Mouse (Mus musculus) liver, embryonic 16.5 days (tissue): ENCODE measurements around the gene Zfhx2. TPM values are rescaled to one million over a fixed set of nuclear protein-coding genes. Genes with fewer than 3 reads are reported as not detected.
A peak's percentile ranks its signal among the peaks of the same experiment; 100 is the strongest.

Source experiments
- ATAC-seq: fragments of 200-750 bp; cut with Nextera tagmentation; 2 replicates; pipeline ENCODE4 v1.8.0; 2017; ENCODE audit warnings: low read depth, mild to moderate bottlenecking, moderate number of reproducible peaks, moderate library complexity
- H3K27ac ChIP-seq: fragments of 300-500 bp; sonication (generic); 2 replicates; pipeline ENCODE4 v1.5.1; 2014; ENCODE audit warnings: mild to moderate bottlenecking, low read length
- H3K27me3 ChIP-seq: fragments of 300-500 bp; sonication (generic); 2 replicates; pipeline ENCODE4 v1.6.1; 2014; ENCODE audit warnings: low read depth, low read length, mixed read lengths; ENCODE audit not compliant: control insufficient read depth, insufficient read depth
- H3K36me3 ChIP-seq: fragments of 300-500 bp; sonication (generic); 2 replicates; pipeline ENCODE4 v1.6.1; 2014; ENCODE audit warnings: mild to moderate bottlenecking; ENCODE audit not compliant: control insufficient read depth, insufficient read depth
- H3K4me1 ChIP-seq: fragments of 300-500 bp; sonication (generic); 2 replicates; pipeline ENCODE4 v1.6.1; 2014; ENCODE audit warnings: low read depth, low read length, mixed read lengths; ENCODE audit not compliant: control insufficient read depth
- H3K4me2 ChIP-seq: fragments of 300-500 bp; sonication (generic); 2 replicates; pipeline ENCODE4 v1.6.1; 2014; ENCODE audit warnings: low read depth, low read length, mixed read lengths
- H3K4me3 ChIP-seq: fragments of 300-500 bp; sonication (generic); 2 replicates; pipeline ENCODE4 v1.5.1; 2014; ENCODE audit warnings: low read depth, mild to moderate bottlenecking, low read length
- H3K9ac ChIP-seq: fragments of 300-500 bp; sonication (generic); 2 replicates; pipeline ENCODE4 v1.6.1; 2014; ENCODE audit warnings: low read depth, low read length
- H3K9me3 ChIP-seq: fragments of 300-500 bp; sonication (generic); replicated peaks from 2 replicates; pipeline ENCODE4 v1.6.1; 2016; ENCODE audit warnings: low read length; ENCODE audit not compliant: control insufficient read depth
- WGBS: fragments of 180-500 bp; shearing (Covaris S2); extraction: QIAGEN DNeasy Blood & Tissue Kit; methylation state at CpG from one replicate; pipeline ENCODE4 v1.1.7; 2014; ENCODE audit not compliant: insufficient replicate concordance; 5-methylcytosine and 5-hydroxymethylcytosine counted together
- polyA plus RNA-seq: library from polyadenylated mRNA; unstranded; fragments of >200 nt; fragmentation: Nextera tagmentation; extraction: Ambion mirVana; gene quantifications from 2 replicates; pipeline ENCODE4 v1.2.1, GENCODE M21; 2015

Zfhx2 gene
- polyA plus RNA-seq, 1 experiment from 2014 or later, result 1.1 TPM

DNA sequence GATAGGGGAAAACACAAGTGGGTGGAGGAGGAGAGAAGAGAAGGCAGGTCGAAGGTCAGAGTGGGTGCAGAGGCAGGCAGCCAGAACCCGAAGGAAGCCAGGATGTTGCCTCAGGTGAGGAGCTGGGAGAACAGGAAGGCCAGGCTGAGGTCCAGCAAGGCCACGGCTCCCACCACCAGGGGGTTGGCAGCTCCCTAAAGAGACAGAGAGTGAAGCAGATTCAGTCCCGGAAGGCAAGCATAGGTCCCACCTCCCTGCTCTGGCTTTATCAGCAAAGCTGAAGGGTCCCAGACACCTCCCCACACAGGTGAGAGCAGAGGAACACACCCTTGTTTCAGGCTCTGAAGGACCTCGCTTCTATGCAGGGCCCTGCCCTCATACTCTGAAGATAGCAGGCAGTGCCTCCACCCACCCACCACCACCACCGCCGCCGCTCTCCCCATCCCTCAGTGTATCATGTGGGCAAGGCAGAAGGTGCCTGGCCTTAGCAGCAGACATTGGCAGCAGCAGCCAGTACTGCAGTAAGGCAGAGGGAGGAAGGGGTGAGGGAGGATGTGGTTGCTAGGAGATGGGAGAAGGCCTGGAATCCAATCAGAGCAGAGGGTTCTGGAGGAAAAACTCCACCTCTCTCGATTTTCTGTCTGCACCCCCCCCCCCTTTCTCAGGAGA is 16.2 kb upstream of the Zfhx2 start:
- peaks cover 15% of the 10 kb centered on the region for H3K4me1 ChIP-seq
- no peak overlapping the region for H3K4me2 ChIP-seq
- ATAC-seq, result no peak
- H3K36me3 ChIP-seq, result no peaks in the 10 kb centered on the region
- no peak overlapping the region for H3K27ac ChIP-seq
- H3K4me3 ChIP-seq, result no peak overlapping the region
- H3K9ac ChIP-seq, result no peak overlapping the region
- no peaks in the 10 kb centered on the region for H3K9me3 ChIP-seq
- WGBS, result 19% methylated on average over 9 of the region's 9 CpGs
- peaks cover 29% of the 10 kb centered on the region for H3K27me3 ChIP-seq

DNA sequence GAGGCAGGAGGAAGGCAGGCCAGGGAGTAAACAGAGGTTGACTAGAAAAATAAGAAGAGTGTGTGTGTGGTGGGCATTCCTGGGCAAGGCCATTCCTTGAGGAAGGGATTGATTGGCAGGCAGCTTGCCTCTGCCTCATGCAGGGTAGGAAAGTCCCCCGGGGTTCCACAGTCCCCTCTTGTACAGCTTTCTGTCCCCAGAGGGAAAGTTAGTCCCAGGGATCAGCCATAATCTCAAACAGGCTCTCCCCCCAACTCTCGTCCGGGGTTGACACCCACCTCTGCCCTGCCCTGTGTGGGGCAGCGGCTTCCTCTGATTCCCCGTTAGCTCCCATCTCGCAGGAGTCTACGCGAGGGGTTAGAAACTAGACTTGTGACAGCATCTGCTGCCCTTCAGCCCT is 14.9 kb upstream of the Zfhx2 start:
- WGBS, result 64% methylated on average over 8 of the region's 8 CpGs
- Histone ChIP-seq H3K27ac (no peak overlapping the region), H3K4me3 (no peak overlapping the region), H3K4me1 (peaks cover 15% of the 10 kb centered on the region), H3K36me3 (peaks cover 6% of the 10 kb centered on the region), H3K4me2 (peak overlapping the region; percentile 97; the same call in 1 of the 2 replicates), H3K27me3 (peaks cover 22% of the 10 kb centered on the region), H3K9ac (no peak overlapping the region; the same call in 1 of the 2 replicates), H3K9me3 (no peaks in the 10 kb centered on the region)
- no peak for ATAC-seq

DNA sequence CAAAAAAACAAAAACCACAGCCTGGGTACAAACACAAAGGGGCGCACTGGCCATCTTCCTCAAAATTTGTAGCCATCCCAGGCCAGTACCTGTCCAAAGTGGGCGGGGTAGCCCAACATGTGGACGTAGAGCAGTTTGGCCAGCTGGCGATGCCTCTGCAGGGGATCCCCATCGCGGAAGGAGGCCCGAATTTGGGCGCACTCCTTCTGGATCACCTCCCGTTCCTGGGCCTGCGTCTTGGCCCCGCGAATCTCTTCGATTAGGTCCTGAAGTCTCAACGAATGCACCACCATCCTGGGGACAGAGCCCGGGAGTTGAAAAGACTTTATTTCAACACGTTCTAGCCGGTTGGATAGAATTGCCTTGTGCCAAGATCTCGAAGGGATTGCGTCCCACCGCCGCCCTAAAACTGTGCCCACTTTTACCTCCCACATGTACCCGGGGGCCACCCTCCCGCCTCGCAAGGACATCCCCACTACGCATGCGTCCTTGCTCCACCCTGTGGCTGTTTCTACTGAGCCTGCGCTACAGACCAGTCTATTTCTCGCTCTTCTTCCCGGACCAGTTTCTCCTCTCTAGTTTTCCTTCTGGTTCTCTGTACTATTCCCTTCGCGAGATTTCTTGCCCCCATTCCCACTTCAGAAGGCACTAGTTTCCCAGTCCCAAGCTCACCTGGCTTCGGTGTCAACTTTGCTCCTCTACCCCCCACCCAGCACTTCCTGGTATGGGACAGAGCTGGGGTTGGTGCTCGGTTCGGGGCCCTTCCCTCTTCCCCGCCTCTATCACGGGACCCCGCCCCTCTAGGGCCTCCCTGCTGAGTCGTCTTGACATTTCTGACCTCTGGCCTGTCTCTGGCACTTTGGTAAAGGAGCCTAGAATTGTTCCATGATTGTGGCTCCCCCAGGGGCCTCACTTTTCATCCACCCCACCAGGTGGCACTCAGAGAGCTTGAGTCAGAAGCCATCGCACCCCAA is 14.0 kb upstream of the Zfhx2 start, which contains the start of gene Ap1g2:
Ap1g2 (minus strand) TSS at position 758 of the 974 bp plus-strand sequence.
- peak within 1 kb of the TSS; percentile 97 for H3K4me2 ChIP-seq

DNA sequence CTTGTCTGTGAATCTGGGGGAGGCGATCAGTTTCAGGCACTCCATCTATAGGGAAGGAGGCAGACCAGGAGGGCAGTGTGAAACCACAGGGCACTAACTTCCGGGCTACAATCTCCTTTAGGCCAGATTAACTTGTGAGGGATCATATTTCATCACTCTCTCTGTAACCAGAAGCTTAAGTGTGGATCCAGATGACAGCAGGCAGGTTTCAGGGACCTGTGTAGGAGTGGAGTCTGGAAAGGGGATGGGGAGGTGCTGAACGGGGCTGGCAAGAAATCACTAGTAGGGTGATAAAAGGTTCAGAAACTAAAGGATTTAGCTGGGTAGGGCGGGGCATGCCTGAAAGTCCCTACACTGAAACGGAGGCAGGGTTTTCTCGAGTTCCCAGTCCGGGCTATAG is 13.3 kb upstream of the Zfhx2 start:
- WGBS, result 11% methylated on average over 7 of the region's 7 CpGs
- Histone ChIP-seq H3K4me2 (peak overlapping the region; percentile 97), H3K4me3 (peak overlapping the region; percentile 76), H3K9me3 (no peaks in the 10 kb centered on the region), H3K27ac (no peak overlapping the region; the same call in 1 of the 2 replicates), H3K36me3 (peaks cover 6% of the 10 kb centered on the region), H3K4me1 (peaks cover 15% of the 10 kb centered on the region), H3K27me3 (peaks cover 15% of the 10 kb centered on the region), H3K9ac (peak overlapping the region; percentile 73)
- ATAC-seq, result no peak

More for the DNA sequence above, 14.0 kb upstream of the Zfhx2 start, which contains the start of gene Ap1g2:
- Histone ChIP-seq H3K4me3 (peak within 1 kb of the TSS; percentile 76), H3K36me3 (peaks cover 6% of the 10 kb centered on the region), H3K27ac (peak within 1 kb of the TSS; percentile 79), H3K9me3 (no peaks in the 10 kb centered on the region), H3K9ac (peak within 1 kb of the TSS; percentile 73), H3K4me1 (peaks cover 15% of the 10 kb centered on the region), H3K27me3 (peaks cover 16% of the 10 kb centered on the region)
- under 1% methylated on average over 39 of the region's 39 CpGs for WGBS
- ATAC-seq, result peak; percentile 93

DNA sequence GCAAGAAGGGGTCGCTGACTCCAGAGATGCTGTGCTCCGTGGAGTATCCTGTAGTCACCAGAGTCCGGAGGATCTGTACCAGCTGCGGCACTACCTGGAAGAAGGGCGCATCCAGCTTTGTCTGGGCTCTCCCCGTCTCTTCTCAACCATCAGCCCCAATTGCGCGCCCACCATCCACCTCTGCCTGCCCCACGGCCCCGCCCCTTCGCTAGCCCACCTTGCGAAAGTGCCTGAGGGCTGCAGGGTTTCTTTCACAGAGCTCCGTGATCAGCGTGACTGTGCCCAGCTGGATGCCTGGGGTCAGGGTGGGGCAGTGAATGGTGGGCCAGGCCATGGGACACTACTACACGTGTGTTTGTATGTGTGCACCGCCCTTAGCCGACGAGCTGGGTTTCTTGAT is 12.2 kb upstream of the Zfhx2 start:
- Histone ChIP-seq H3K9ac (no peak overlapping the region), H3K27me3 (peaks cover 5% of the 10 kb centered on the region), H3K4me2 (no peak overlapping the region), H3K4me1 (peaks cover 15% of the 10 kb centered on the region), H3K9me3 (no peaks in the 10 kb centered on the region), H3K27ac (no peak overlapping the region), H3K4me3 (no peak overlapping the region), H3K36me3 (peaks cover 6% of the 10 kb centered on the region)
- ATAC-seq, result no peak
- 86% methylated on average over 18 of the region's 18 CpGs for WGBS

DNA sequence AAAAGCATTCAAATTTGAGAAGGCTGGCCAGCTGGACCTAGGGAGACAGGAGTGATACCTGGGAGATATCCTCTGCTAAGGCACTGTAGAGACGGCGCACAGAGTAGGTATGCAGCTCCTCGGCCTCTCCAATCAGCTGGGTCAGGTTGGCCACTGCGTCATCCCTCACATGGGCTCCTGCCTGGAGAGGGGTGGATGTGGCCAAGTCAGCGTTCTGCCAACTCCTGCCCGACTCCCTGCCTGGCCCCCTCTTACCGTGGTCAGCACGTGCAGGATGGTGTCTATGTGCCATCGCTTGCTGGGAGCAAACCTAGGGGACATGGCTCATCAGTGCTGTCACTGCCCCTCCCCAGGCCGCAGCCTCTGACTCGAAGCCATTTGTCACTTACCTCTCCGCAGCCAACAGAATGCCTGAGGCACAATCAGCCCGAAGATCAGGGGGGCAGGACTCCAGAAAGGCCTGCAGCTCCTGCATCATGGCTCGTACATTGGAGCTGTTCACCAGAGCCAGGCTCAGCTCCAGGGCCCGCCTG is 10.2 kb upstream of the Zfhx2 start:
- ATAC-seq, result no peak
- peaks cover 9% of the 10 kb centered on the region for H3K36me3 ChIP-seq

DNA sequence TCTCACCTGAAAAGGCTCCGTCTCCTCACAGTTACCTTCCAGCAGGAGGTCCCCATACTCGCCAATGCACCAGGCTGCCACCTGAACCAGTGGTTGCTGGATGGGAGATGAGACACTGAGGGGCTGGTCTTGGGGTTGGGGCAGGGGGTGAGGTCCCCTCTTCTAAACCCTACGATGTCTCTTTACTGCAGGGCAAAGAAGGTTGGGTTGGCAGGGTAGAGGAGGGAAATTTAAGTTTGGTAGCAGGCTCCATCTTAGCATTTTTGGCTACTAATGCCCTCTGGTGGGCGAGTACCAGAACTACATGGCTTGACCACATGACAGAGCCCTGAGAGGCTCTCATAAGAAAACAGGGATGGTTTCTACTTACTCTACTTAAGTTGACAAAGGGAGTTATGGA is 9.5 kb upstream of the Zfhx2 start:
- no peak for ATAC-seq
- Histone ChIP-seq H3K9me3 (no peaks in the 10 kb centered on the region), H3K36me3 (peaks cover 9% of the 10 kb centered on the region), H3K4me2 (no peak overlapping the region), H3K27ac (no peak overlapping the region), H3K4me3 (no peak overlapping the region), H3K27me3 (no peaks in the 10 kb centered on the region), H3K9ac (no peak overlapping the region), H3K4me1 (peaks cover 12% of the 10 kb centered on the region)
- WGBS, result 47% methylated on average over 4 of the region's 4 CpGs

More for the DNA sequence above, 10.2 kb upstream of the Zfhx2 start:
- no peaks in the 10 kb centered on the region for H3K27me3 ChIP-seq
- no peaks in the 10 kb centered on the region for H3K9me3 ChIP-seq
- H3K4me3 ChIP-seq, result no peak overlapping the region
- peaks cover 15% of the 10 kb centered on the region for H3K4me1 ChIP-seq
- no peak overlapping the region for H3K9ac ChIP-seq
- H3K27ac ChIP-seq, result no peak overlapping the region
- WGBS, result 78% methylated on average over 15 of the region's 15 CpGs
- no peak overlapping the region for H3K4me2 ChIP-seq

DNA sequence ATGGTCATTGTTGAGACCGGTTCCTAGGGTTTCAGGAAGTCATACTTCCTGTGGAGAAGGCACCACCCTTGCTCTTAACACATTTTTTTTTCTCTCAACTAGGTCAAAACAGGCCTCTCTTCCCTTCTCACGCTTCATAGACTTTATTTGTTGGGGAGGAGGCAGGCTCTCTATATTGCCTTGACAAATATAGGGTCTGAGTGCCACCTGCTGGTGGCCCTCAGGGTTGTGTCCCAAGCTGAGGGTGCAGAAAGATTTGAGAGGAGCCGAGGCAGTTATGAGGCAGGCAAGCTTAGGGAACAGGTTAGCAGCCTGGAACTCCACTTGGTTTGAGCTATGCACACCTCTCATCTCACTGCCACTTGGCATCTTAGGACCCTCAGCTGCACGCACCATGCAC is 5.9 kb upstream of the Zfhx2 start:
- Histone ChIP-seq H3K4me3 (no peak overlapping the region), H3K4me1 (peaks cover 18% of the 10 kb centered on the region), H3K36me3 (peaks cover 9% of the 10 kb centered on the region), H3K9me3 (no peaks in the 10 kb centered on the region), H3K9ac (no peak overlapping the region), H3K27ac (no peak overlapping the region), H3K4me2 (no peak overlapping the region), H3K27me3 (no peaks in the 10 kb centered on the region)
- ATAC-seq, result no peak
- WGBS, result 52% methylated on average over 4 of the region's 4 CpGs
